Mouse (Mus musculus) liver (tissue): ENCODE results near the gene Grin3b.

ENCODE experiments used
- DNase-seq: peaks from one replicate; pipeline ENCODE4 v3.0.0-alpha.2; 2020; ENCODE audit warnings: mixed read lengths

The Grin3b gene

DNA sequence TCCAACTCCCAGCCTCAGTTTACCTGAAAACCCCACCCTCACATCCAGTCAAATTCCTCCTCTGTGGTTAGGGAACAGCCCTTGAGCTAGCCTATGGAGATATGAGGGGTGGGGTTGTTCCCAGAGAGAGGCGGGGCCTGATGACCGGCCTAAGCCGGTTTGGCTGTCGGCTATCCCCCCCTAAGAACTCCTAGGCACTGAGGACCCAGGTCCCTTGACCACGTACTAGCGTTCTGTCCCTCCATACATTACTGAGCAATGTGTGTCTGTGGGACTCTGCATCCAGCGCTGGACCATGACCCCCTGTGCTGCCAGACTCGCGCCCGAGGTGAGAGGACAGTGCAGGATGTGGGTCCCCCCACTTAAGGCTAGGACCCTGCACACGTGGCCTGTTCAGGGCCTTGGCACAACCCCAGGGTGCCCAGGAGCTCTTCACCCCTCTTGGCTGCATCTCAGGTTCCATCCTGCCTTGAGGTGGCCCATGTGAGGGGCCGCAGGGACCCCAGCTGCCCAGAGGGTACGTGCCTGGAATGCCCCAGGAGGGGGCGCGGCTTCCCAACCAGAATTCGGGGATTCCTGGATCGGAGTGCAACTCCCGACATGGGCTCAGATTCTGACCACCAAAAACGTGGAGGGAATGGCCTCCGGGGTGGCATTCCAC, 49.1 kb downstream of the Grin3b start:
- DNase-seq: peak; percentile 59

DNA sequence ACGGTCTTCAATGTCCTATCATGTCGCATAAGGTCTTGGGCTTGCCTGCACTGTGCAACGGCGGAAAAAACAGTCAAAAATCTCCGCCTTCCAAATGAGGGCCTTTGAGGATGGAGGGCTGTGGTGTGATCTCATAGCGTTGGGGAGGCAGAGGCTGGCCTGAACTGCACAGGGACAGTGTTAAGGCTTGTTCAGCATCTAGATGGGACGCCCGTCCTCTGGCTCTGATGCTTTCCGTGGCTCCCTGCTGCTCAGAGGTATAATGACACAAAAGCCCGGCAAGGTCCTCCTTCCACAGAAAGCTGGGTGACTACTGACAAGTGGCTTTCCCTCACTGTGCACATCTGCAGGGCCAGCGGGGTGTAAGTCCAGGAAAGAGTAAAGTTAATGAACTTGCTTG, 49.7 kb downstream of the Grin3b start:
- DNase-seq: no peak

DNA sequence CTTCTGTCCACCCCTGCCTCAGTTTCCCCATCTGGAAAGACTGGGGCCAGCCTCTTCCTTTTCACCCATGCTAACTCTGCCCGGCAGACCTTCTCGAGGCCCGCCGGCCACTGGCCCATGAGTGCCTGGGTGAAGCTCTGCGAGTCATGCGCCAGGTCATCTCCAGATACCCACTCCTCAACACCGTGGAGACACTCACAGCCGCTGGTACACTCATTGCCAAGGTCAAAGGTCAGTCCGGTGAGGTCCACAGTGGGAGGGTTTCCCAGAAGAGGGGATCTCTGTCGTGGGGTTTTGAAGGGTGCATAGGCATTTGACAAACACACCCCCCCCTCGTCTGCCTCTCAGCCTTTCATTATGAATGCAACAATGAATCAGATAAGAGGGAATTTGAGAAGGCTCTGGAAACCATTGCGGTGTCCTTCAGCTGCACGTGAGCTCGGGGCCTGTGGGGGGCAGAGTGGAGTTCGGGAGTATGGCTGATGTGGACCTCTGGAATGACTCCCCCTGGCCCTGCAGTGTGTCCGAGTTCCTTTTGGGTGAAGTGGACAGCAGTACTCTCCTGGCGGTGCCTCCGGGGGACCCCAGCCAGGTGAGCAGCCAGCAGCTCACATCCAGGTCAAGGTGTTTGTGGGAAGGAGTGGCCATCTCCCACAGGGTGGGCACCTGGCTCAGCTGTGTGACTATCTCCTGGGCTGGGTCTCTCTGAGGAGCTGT, 50.2 kb downstream of the Grin3b start:
- no peak for DNase-seq

DNA sequence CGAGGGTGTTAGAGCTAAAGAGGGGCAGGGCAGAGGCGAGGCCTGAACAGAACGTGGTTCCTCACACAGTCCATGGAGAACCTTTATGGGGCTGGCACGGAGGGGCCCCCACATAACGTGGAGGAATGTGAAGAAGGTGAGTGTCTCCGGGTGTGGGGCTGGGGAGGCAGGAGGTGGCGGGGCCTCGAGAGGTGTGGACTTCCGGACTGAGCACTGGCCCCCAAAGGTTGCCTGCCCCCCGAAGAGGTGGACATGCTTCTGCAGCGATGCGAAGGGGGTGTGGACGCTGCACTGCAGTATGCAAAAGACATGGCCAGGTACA, 50.8 kb downstream of the Grin3b start:
- no peak for DNase-seq

DNA sequence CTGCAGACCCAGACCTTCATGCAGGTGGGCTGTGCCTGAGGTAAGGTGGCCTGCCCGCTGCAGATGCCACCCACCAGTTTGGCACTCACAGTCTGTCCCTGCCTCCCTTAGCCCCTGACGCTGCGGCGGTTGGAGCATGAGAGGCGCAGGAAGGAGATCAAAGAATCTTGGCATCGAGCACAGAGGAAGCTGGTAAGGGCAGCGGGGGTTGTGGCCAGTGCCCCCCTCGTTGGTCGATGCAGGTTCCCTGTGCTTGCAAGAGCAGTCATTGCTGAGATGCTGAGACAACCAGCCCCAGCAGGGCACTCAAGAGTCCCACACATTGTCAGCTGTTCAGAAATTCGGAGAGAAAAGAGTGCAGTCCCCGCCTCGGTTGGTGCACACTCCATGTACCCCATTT, 51.6 kb downstream of the Grin3b start:
- DNase-seq: no peak

DNA sequence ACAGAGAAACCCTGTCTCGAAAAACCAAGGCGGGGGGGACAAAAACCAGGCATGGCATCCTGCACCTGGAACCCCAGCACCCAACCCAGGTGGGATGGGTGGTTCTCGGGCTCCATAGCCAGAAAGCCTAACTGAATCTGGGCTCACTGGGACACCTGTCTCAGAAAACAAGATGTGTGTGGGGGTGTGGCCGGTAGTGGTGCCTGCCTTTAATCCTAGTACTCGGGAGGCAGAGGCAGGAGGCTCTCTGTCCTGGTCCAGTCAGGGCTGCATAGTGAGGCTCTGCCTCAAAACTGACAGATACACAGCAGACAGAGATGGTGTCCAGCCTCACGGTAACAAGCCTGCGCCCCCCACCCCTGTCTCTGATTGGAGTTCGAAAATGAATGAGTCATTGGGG, 52.3 kb downstream of the Grin3b start:
- no peak for DNase-seq

DNA sequence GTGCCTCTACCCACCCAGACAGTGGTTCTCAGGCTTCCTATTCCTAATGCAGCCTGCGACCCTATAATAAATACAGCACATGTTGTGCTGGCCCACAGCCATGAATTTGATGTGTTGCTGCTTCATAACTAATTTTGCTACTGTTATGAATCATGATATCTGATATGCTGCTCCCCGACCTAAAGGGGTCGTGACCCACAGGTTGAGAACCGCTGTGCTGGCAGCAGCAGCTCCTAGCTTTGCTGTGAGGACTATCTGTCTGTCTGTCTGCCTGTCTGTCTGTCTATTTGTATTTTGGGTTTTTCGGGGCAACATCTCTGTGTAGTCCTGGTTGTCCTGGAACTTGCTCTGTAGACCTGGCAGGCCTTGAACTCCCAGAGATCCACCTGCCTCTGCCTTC, 53.2 kb downstream of the Grin3b start:
- DNase-seq: no peak

DNA sequence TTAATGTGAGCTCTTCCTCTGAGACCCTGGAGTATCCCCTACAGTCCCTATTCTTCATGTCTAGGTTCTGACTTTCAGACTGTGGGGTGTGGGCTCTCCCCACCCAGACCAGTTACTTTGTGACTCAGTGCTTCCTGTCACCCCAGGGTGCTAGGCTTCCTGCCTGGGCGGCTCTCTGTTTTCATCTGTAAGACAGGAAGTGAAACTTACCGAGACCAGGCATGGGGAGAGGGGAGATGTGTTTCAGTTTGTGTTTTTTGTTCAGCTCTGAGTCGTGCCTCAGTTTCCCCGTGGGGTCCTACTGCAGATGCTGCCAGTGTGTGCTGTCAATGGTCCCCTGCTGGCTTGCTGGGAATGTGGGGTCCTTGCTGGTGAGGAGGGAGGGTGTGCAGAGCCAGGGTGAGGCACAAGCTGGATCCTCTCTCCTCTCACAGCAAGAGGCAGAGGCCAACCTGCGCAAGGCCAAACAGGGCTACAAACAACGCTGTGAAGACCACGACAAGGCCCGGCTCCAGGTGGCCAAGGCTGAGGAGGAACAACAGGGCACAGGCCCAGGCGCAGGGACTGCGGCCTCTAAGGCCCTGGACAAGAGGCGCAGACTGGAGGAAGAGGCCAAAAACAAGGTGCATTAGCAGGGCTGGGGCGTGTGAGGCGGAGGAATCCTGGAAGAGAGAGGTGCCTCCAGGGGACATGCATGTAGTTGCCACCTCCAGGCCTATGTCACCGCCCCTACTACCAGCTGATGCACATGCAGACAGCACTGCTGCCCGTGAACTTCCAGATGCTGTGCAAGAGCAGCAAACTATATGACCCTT, 53.9 kb downstream of the Grin3b start:
- DNase-seq: no peak

DNA sequence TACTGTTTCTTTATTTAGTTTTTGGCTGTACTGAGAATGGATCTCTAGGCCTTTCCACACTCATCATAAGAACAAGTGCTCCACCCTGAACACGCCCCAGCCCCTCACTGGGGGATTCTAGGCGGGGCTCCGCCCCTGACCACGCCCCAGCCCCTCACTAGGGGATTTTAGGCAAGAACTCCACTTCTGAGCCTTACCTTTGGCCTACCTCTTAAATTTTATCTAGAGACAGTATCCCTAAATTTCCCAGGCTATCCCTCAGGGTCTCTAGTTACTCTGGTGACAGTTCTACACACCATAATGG, 54.5 kb downstream of the Grin3b start:
- no peak for DNase-seq

DNA sequence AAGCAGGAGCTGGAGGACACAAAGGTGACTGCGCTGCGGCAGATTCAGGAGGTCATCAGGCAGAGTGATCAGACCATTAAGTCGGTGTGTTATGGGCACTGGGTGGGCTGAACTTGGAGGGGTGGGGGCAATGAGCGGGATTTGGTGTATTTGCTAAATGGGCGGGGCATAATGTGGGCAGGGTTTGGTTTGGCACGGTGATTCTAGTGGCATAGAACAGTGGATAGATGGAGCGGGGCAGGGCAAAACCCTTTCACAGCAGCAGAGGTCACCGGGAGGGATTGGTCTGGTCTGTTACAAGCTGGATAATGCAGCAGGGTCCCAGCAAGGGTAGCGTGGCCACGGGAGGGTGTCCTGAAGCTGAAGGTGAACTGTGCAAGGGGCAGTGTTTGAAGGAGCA, 54.9 kb downstream of the Grin3b start:
- no peak for DNase-seq

DNA sequence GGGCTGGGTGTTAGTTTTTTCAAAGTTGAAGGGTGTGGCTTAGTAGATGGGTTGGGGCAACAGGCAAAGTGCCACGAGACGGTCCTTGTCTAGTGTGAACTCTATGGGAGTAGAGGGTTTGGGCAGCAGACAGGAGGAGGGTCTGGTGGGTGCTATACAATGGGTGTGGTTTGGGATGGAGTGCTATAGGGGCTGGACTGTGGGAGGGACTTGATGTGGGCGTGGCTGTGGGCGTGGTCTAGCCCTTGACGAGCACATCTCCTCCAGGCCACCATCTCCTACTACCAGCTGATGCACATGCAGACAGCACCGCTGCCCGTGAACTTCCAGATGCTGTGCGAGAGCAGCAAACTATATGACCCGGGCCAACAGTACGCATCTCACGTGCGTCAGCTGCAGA, 55.4 kb downstream of the Grin3b start:
- DNase-seq: peak; percentile 72
